Comparison of ENCODE assay signal across 13 mouse cellular contexts in the genomic region with DNA sequence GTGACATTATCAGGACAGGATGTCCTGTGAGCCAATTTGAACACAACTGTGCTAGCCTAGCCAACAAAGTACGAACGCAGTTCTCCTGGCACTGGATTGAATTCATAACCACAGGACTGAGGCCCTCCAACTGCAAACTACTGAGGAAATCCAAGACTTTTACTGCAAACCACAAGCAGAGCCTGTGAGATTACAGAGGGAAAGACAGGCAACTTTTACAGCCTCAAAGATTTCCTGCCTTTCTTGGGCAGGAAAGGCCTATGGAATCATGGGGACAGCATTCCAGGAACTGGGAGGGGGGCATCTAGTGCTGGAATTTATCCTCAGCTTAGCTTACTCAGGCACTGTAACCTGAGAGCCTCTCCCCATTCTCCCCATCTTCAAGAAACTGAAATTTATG. TPM values are rescaled to one million over a fixed set of nuclear protein-coding genes. Genes with fewer than 3 reads are reported as not detected.
DNase-seq lines count a peak whose midpoint lies in the region; ATAC-seq lines count a peak whose summit lies in the region.
"Had no signal": no experiment of that assay in that cellular context is flagged by ENCODE, and none has a peak within 500 bp of the region (broad histone marks: within the 10 kb centered on the region; RNA-seq: fewer than 3 reads in every experiment).

No protein-coding gene starts in this region.

- no peak for ATAC-seq in kidney, embryonic 14.5 days (ENCODE audit: low FRiP score, low TSS enrichment)
- ATAC-seq: forebrain, embryonic 13.5 days; liver, embryonic 12.5 days had no signal

- no peak overlapping the region for H3K4me2 ChIP-seq in kidney, embryonic 14.5 days (replicated peaks; ENCODE audit: low read depth, low read length)
- H3K4me2 ChIP-seq: forebrain, embryonic 13.5 days; liver, embryonic 12.5 days had no signal

- H3K36me3 ChIP-seq in kidney, embryonic 14.5 days (ENCODE audit: control insufficient read depth, insufficient read depth, low read length): no peaks in the 10 kb centered on the region
- H3K36me3 ChIP-seq: liver, embryonic 12.5 days had no signal

- H3K4me1 ChIP-seq in kidney, embryonic 14.5 days (ENCODE audit: control insufficient read depth, insufficient read depth, low read length): peaks cover 8% of the 10 kb centered on the region; the same call in 1 of the 2 replicates
- H3K4me1 ChIP-seq: forebrain, embryonic 13.5 days; liver, embryonic 12.5 days had no signal

- no peak for DNase-seq in kidney, adult 18-20 months
- DNase-seq in adipocyte (ENCODE audit: low spot score): peak; percentile 41
- peak; percentile 35 for DNase-seq in forelimb bud, embryonic 11.5 days (ENCODE audit: low read depth, low spot score)
- peak; percentile 45 to 47 for DNase-seq in heart, postnatal 10 days
- no peak for DNase-seq in thymus, postnatal 0 days (ENCODE audit: low spot score)
- no peak for DNase-seq in spleen, postnatal 36 days (ENCODE audit: low spot score in 2 of 2)
- no peak for DNase-seq in layer of hippocampus, postnatal 10 days (ENCODE audit: low spot score in 2 of 2)
- DNase-seq: cerebellum, postnatal 10 days; gastrocnemius, postnatal 10 days; kidney, postnatal 25 days had no signal

- H3K9ac ChIP-seq in kidney, embryonic 14.5 days (ENCODE audit: low read depth, low read length): no peak overlapping the region
- H3K9ac ChIP-seq: forebrain, embryonic 13.5 days; liver, embryonic 12.5 days had no signal

- H3K4me3 ChIP-seq in kidney, embryonic 14.5 days (ENCODE audit: low read length): no peak overlapping the region
- H3K4me3 ChIP-seq: forebrain, embryonic 13.5 days; liver, embryonic 12.5 days had no signal

- intact Hi-C loops in heart, postnatal 10 days (cut with DNase I): no loop called here

- 0 out of 2 replicates have a peak, but pooled peaks cover 2% of the 10 kb centered on the region for H3K9me3 ChIP-seq in kidney, embryonic 14.5 days (ENCODE audit: control insufficient read depth, low read length)
- H3K9me3 ChIP-seq: forebrain, embryonic 13.5 days; liver, embryonic 12.5 days had no signal

- peak overlapping the region; percentile 67; the same call in 1 of the 2 replicates for H3K27ac ChIP-seq in kidney, embryonic 14.5 days (ENCODE audit: low read depth, low read length)
- H3K27ac ChIP-seq: forebrain, embryonic 13.5 days; liver, embryonic 12.5 days had no signal

- no peaks in the 10 kb centered on the region for H3K27me3 ChIP-seq in kidney, embryonic 14.5 days (ENCODE audit: control insufficient read depth, insufficient read depth, low read length)
- H3K27me3 ChIP-seq: forebrain, embryonic 13.5 days; liver, embryonic 12.5 days had no signal

- WGBS in kidney, embryonic 14.5 days: 53% methylated on average over 2 of the region's 2 CpGs

RNA-seq across cellular contexts. Expression of a gene that starts 26.0 kb away (rescaled TPM):
- polyA plus RNA-seq in kidney, embryonic 14.5 days (2014; fragmentation: Nextera tagmentation; extraction: Ambion mirVana): 115 and 145 TPM in 2 replicates
- total RNA-seq in heart, postnatal 10 days (2021): 100 to 1,000 TPM in 1 of 2 experiments, 10 to 100 TPM in 1; 79.4 to 100 TPM
- 5.4 and 5.9 TPM in 2 replicates for polyA plus RNA-seq in thymus, postnatal 0 days (2015; fragmentation: Nextera tagmentation; extraction: Ambion mirVana)
- total RNA-seq in layer of hippocampus, postnatal 10 days (2021): 100 to 1,000 TPM; 164 to 167 TPM

Comparison
In these comparisons a context has a peak if more than half of its experiments do, and no peak if none do; other contexts are left out.
1. DNase-seq: peak in adipocyte (single experiment), forelimb bud, embryonic 11.5 days (single experiment) and heart, postnatal 10 days (2 of 2); none in kidney, adult 18-20 months (single experiment), thymus, postnatal 0 days (single experiment), spleen, postnatal 36 days (0 of 2) and layer of hippocampus, postnatal 10 days (0 of 2).